Mouse (Mus musculus) lung, adult 2 months (tissue): Measurements from ENCODE around the gene Sidt1.

Experiments used
- CTCF ChIP-seq: fragments of 200-500 bp; IDR thresholded peaks from 2 replicates; pipeline ENCODE4 v1.5.1; 2011; ENCODE audit warnings: mild to moderate bottlenecking, low read length, control low read depth; ENCODE audit not compliant: insufficient read depth
- POLR2A ChIP-seq: fragments of 200-500 bp; IDR thresholded peaks from 2 replicates; pipeline ENCODE4 v1.6.1; 2011; ENCODE audit warnings: low read depth, mild to moderate bottlenecking, control low read depth, low read length, borderline replicate concordance; ENCODE audit errors: extremely low read depth

DNA sequence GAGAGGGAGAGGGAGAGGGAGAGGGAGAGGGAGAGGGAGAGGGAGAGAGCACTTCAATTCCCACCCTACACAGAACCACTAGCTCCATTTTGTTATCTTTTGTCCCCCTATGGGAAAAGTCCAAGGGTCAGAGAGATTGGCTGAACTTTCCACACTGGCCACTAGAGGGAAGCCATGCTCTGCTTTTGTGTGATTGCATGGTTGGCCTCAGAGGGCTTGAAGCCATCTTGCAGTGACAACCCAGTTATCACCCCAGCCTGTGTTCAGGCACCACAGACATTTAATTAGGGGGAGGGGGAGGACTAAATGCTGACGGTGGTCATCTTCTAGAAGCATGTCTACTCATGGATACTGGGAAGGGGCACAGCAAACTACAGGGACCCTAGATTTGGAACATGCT is 90.4 kb downstream of the Sidt1 start:
- TF ChIP-seq CTCF (peak; percentile 92), POLR2A (no peak)
